Mouse (Mus musculus): ENCODE data around the gene Pdcd2. TPM values are rescaled to one million over a fixed set of nuclear protein-coding genes. Genes with fewer than 3 reads are reported as not detected.
"Not testable (repeated sequence)": the region's sequence is repeated elsewhere in the genome, so short reads cannot be mapped to it uniquely, and the experiment has no call there.

Pdcd2 gene
- 10 to 100 TPM; 16.7 to 18.9 TPM for total RNA-seq (2021)

DNA sequence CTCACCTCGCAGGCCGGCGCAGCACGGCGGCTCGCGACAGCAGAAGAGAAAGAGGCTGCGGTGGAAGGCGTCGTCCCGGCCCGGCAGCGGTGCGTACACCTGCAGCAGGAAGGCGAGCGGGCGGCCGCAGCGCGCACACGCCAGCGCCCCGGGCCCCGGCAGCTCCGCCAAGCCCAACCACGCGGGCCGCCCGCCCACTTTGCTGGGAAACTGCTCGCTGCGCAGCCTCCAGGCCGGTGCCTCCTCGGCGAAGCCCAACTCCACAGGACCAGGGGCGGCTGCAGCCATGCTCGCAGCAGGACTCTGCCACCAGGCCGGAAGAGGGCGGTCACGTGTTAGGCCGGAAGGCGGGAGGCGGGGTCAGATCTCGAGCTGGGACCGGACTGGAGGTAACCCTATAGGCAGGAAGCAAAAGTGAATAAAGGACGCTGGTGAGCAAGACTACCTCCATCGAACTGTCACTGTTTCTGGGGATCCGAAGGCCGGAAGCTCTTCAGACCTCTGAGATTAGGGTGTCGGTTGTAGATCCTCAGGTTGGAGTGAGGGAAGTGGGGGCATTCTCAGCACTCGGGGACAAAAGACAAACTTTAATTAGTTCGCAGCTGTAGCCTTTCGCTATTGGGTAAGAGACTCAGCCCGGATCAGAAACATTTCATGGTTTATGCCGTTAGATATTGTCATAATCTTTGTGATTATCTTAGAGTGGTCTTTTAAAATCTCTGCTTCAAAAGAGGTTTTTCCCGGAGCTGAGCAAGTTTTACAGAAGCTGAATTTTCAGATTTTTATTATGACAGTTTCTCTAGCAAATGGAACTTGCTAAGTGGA is at the start of gene Pdcd2:
TSS of gene Pdcd2 (minus strand) at position 316 of the 825 bp plus-strand sequence.
- DNase-seq: peak; percentile 90 to 91

DNA sequence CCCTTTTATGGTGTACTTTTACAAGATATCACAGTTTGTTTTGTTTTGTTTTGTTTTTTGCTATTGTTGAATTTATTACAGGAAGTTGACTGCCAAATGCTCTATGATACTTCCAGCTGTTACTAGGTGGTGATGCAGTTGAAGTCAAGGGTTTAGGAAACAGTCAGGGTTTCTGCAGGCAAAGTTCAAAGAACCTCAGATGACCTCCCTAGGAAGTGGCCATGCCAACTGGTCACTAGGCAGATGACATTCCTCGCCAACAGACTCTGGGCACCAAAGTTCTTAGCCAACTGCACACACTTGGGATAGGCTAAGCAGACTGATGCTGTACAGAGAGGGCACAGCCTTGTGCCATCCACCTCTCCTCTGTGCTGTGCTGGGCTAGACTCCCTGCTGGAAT is 48.0 kb upstream of the Pdcd2 start:
- DNase-seq: no peak

DNA sequence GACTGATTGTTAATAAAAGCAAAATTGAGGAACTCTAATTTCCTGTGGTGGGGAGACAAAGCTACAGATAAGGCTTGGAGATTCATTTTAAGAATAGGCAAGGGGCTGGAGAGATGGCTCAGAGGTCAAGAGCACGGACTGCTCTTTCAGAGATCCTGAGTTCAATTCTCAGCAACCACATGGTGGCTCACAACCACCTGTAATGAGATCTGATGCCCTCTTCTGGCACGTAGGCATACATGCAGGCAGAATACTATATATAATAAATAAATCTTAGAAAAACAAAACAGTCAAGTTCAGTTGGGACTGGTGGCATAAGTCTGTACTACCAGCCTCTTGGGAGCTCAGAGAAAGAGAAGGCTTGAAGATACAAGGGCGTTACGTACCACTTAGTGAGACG is 39.8 kb upstream of the Pdcd2 start:
- DNase-seq: no peak

- no peak for DNase-seq
Observed at GRCm38 (mm10) chr17:15564928-15565300, 37.8 kb upstream of the Pdcd2 start.

- peak; percentile 100 for DNase-seq
Observed at GRCm38 (mm10) chr17:15564014-15564927, 37.2 kb upstream of the Pdcd2 start, which contains the start of gene Prdm9. Gene Prdm9, minus strand, starts transcription at chr17:15564354.

DNA sequence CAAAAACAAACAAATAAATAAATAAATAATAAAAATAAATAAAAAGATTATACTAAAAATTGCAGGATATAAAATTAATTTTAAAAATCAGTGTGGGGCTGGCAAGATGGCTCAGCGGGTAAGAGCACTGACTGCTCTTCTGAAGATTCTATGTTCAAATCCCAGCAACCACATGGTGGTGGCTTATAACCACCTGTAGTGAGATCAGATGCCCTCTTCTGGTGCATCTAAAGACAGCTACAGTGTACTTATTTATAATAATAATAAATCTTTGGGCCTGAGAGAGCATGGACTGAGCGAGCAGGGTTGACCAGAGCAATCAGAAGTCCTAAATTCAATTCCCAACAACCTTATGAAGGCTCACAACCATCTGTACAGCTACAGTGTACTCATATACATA is 32.8 kb upstream of the Pdcd2 start:
- no peak for DNase-seq

GRCm38 (mm10) chr17:15549713-15550112 is 22.6 kb upstream of the Pdcd2 start:
- no peak for DNase-seq

DNA sequence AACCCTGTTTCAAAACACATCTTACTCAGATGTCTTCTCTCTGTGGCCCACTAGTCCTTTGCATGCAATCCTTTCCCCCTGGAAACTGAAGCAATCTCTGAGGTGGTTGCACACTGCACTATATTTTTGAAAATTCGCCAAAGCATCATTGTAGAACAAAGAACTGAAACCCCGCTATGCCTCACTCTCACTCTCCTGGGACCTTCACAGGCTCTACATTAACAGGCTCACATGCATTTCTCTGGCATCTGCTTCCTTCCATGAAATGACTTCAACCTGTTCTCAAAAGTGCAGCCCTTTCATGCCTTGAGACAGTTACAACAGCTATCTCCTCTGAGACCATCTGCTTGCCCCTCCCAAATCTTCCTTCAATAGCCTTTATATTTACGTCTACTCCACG is 19.3 kb upstream of the Pdcd2 start:
- DNase-seq: no peak

DNA sequence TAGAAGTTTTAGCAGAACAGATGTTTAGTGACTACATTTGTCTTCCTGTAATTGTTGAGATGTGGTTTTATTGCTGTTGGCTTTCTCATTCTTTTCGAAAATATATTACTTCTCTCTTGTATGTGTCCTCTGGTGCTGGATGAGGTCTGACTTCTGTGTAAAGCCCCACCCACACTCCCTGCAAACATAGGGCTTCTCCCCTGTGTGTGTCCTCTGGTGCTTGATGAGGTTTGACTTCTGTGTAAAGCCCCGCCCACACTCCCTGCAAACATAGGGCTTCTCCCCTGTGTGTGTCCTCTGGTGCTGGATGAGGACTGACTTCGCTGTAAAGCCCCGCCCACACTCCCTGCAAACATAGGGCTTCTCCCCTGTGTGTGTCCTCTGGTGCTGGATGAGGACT is 16.8 kb upstream of the Pdcd2 start:
- DNase-seq: not testable (repeated sequence)

GRCm38 (mm10) chr17:15540309-15540708 is 13.2 kb upstream of the Pdcd2 start:
- no peak for DNase-seq

DNA sequence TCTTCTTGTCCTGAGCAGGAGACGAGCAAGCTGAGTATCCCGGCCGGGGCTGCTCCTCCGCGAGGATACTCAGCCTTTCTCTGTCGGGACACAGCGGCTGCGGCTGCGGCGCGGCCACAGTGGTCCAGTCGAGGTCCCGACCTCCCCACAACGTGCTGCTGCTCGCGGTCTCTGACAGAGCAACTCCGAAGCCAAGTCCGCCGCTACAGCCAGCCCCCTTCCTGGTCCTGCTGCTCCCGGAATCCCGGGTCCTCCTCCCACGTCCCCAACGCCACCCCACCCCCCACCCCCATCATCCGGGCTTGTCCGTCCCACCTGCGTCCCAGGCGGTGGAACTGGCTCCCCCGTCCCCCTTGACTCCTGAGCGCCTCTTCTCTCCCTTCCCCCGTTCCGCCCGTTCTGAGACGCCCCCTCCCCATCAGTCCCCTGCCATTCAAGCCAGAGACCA is 9.4 kb upstream of the Pdcd2 start:
- no peak for DNase-seq

DNA sequence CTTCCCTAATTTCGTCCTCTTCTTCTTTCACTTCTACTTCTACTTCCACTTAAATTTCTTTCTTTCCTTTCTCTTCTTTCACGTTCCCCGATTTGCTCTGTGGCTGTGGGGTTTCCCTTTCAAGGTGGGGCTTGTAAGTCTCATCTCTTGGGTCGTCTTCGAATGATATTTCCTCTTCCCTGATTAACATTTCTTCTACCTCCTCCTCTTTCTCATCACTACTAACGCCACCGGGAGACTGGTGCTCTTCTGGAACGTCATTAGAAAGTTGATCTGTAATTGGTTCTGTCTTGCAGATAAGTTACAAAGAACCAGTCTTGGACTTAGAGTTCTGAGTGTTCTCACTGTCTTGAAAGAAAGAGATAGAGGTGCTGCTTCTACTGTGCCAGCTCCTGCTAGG is 8.8 kb upstream of the Pdcd2 start:
- DNase-seq: no peak

DNA sequence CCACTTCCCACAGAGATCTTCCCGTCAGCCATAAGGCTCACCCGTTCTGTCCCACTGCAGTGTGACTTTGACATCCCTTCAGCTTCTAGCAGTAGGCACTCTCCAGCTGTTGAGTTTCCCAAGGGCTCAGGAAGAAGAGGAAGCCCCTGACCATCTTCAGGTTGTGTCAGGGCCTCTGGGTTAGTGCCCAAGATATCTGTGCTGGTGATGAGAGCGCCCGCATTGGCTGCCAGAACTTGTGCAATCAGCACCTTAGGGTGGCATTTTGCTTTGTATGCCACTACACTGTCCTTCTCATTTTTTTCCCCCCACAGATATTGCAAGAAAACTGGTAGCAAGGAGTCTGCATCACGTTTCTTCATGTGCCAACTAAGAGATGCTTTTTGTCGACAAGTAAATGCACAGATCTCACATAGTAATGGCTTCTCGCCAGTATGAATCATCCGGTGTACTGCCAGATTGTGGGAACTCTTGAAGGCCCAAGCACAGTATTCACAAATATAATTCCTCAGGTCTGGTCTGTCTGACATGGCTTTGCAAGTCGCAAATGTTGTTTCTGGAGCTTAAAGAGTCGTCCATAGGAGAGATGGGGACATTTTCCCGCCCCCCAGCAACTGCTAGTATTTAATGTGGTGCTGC is 8.2 kb upstream of the Pdcd2 start:
- no peak for DNase-seq

- peak in 1 of 2 experiments; percentile 35 for DNase-seq
Observed at GRCm38 (mm10) chr17:15530141-15530540, 3.0 kb upstream of the Pdcd2 start.

DNA sequence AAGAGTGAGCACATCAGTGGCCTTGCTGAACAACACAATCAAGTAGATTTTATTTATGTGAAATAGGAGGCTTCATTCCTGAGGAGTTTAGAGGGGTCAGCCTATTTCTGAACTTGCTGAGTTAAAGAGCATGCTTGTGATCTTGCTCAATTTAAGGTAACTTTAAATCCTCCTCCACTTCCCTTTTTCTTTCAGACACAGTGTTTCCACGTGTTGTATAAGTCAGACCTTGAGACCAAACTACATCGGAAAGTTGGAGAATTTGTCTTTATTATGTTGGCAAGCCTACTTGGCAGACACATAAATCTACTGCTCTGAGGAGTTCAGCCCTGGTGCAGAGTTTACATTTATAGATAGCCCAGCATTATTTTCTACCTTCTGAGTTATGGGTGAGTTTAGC is 1.8 kb upstream of the Pdcd2 start:
- DNase-seq: no peak

DNA sequence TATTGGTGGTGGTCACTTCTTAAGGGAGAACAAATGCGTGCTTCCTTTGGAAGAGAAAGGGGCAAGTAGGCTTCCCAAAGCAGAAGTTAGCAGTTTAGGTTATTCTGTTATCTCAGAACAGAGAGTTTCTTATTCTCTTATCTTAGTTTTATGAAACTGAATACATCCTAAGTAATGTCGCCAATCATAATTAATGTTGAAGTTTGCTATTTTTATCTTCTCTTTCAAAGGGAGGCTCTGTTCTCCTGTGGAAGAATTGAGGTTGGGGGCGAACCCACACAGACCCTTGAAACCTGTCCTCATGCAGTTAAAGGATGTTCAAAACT is 673 bp upstream of the Pdcd2 start:
- DNase-seq: no peak

DNA sequence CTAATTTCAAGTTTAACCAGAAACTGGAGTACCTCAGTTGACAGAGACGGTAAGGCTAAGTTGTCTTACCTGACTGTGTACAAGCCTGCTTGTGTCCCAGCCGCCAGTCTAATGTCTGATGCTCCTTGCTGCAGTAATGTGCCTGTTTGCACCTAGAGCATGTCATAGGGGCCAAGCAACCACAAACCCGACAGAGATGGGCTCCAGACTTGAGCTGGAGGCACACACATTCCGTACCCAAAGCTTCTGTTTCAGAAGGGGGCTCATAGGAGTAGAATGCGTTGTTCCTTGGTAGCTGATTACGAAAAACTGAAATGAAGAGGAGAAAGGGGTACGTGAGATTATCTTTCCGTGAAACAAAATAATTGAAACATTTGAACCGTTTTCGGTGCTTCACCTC is 797 bp downstream of the Pdcd2 start:
- no peak for DNase-seq

GRCm38 (mm10) chr17:15518766-15519165 is 8.3 kb downstream of the Pdcd2 start:
- DNase-seq: no peak

- DNase-seq: no peak
Observed at GRCm38 (mm10) chr17:15518186-15518585, 8.9 kb downstream of the Pdcd2 start.

DNA sequence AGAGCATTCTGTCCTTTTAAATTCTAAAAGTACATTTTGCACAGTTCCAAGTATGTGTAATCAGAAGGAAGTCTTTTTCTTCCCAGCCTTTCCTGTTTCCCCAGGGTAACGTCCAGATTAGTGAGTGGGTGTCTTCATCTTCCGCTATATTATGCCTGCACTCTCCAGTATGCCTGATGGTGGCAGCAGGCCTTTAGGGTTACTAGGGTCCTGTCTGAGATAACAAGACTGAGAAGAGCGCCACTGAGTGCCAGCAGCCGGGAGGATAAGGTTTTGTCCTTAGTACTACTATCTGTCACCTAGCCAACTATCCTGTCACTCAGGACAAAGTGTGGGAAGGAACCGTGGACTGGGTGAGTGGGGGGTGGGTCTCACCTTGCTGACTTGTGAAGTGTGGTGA is 9.3 kb downstream of the Pdcd2 start:
- DNase-seq: no peak

- no peak for DNase-seq
Observed at GRCm38 (mm10) chr17:15510694-15511093, 16.4 kb downstream of the Pdcd2 start.

DNA sequence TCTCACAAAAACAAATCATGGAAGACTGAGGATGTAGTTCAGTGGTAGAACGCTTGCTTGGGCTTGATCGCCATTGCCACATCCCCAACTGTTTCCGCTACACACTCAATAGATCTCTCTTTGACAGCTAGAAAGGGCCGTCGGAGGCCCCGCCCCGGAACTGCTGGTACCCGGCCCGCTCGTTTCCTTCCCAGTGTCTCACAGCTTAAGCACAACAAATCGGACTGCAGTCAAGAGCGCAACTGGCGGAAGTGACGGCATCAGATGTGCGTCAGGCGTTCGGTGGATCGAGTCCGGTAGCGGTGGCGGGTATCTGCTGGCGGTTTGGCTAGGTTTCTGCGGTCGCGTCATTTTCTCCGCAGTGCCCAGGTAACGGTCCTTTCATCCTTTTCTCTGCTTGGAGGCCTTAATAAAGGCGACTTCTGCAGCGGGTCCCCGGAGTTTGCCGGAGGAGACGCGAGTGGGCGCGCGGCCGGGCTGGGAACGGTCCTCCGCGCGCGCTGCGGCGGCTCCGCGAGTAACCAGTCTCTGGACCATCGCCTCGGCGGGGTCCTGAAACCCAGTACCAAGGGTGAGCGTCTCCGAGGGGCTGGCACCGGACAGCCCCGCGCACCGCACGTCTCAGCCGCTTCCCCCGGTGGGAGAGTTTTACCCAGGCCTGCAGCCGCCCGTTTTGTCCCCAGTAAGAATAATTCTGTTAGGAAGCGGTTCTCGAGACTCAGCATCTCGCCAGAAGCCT is 27.3 kb downstream of the Pdcd2 start, which contains the start of the genes Psmb1 and Tbp:
TSS of gene Psmb1 (minus strand) at position 96 of the 739 bp plus-strand sequence.
TSS of gene Tbp (plus strand) at position 233 of the 739 bp plus-strand sequence.
- peak; percentile 98 for DNase-seq
